Mouse (Mus musculus) lung, adult 10 weeks (tissue): ENCODE measurements around the gene Pram1. TPM values are rescaled to one million over a fixed set of nuclear protein-coding genes. Genes with fewer than 3 reads are reported as not detected.

ENCODE experiments used
- polyA plus RNA-seq: library from polyadenylated mRNA; stranded (reverse); fragments of 350-450 nt; fragmentation: Illumina TruSeq; extraction: RNeasy Lipid Tissue Mini Kit (QIAGEN cat#74804); gene quantifications from one replicate; pipeline ENCODE4 v1.2.3, GENCODE M21; 2014; ENCODE audit warnings: low read depth, low replicate concordance; ENCODE audit not compliant: insufficient read depth

The Pram1 gene
- 1.2 TPM for polyA plus RNA-seq

DNA sequence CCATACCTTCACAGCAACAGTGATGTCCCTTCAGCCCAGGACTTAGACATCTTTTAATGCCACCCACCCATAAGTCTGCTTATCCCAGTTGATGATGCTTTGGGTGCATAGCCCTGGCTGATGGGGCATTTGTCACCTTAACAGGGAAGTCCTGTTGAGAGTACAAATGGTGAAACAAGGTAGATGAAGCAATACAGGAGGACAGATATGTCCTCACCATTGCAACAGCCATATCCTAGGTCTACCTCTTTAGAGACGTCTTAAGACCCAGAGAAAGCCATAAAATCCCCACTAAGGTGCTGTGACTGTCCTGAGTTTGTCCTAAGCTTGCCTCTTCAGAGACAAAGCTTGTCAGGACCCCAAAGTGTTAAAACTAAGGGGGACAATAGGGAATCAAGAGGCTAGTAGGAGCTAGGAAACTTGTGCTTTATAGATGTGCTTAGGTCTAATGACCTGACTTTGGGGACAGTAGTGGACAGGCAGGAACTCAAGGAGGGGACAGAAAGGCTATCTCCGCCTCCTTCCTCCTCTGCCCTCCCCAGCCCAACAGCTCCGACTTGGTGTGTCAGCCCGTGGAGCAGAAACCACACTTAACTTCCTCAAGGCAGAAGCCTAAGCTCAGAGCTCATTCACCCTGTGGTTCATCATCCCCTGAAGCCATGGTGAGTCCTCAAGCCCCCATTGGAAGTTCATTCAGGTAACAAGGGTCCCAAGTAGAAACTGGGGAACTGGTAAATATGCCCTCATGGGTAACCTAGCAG is at the start of gene Pram1:
TSS of gene Pram1 (plus strand) at position 541 of the 761 bp plus-strand sequence.

DNA sequence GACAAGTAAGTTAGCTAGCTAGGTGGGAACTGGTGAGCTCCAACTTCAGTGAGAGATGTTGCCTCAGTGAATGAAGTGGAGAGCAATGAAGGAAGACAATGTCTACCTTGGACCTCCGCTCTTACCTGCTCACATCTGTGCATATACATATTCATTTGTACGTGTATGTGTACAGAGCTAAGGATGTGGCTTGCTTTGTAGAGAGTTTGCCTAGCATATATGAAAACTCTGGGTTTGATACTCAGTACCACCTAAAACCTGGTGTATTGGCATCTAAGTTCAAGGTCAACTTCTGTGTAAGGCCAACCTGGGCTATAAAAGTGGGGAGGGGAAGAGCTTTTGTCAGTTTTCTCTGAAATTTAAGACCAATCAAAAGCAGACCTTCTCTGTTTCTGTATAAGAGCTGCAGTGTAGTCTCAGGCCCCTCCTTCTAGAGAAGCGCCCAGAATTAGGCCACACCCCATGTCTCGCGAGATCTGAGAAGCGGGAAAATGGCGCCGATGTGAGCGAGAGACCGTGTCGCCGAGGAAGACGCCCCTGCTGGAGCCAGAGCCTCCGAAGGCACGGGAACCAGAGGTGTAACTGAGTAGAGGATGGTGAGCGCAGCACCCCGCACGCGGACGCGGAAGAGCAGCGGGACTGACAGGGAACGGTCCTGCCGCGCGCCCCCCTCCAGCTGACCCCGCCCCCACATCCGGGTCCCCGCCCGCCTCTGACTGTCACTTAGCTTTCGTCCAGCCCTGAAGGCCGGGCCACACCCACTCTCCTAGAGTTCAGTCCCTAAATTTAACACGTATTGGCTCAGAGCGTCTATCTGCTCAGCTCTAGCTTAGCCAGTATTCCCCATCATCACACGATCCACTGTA is 9.0 kb upstream of the Pram1 start, which contains the start of gene Zfp414:
TSS of gene Zfp414 (plus strand) at position 470 of the 866 bp plus-strand sequence.

DNA sequence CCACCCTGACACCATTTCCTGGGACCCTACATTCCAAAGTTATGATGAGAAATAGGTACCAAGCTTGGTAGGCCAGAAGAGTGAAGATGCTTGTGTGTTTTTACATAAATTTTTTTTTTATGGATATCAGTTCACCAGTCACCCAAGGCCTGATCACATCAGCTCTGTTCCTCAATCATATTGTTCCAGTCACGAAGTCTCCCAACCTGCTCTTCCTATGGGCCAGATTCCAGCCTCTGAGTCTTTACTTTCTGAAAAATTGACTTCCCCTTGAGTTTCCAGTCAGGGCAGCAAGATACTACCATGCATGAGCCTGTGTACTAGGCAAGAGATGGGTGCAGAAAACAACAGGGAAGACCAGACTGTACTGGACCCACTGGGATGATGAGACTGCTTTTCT is 48.9 kb downstream of the Pram1 start, which contains the start of gene Hnrnpm:
TSS of gene Hnrnpm (minus strand) at position 101 of the 400 bp plus-strand sequence.

Other genes starting within 250 kb of the Pram1 start
- gene Zfp101, start 243.4 kb upstream of the Pram1 start, polyA plus RNA-seq: 4.5 TPM
- gene Actl9, start 205.2 kb upstream of the Pram1 start, polyA plus RNA-seq: not detected
- 47.9 TPM for gene Adamts10, start 113.9 kb upstream of the Pram1 start, polyA plus RNA-seq
- 9.4 TPM for gene Myo1f, start 82.3 kb upstream of the Pram1 start, polyA plus RNA-seq
- gene Zfp414, start 9.0 kb upstream of the Pram1 start, polyA plus RNA-seq: 14.9 TPM
- gene Hnrnpm, start 48.8 kb downstream of the Pram1 start, polyA plus RNA-seq: 86.6 TPM
- 99.6 TPM for gene March2, start 80.6 kb downstream of the Pram1 start, polyA plus RNA-seq
- gene Rab11b, start 122.5 kb downstream of the Pram1 start, polyA plus RNA-seq: 122 TPM
- gene Angptl4, start 143.8 kb downstream of the Pram1 start, polyA plus RNA-seq: 61.5 TPM
- gene Kank3, start 172.5 kb downstream of the Pram1 start, polyA plus RNA-seq: 178 TPM
- gene Rps28, start 186.5 kb downstream of the Pram1 start, polyA plus RNA-seq: 1,820 TPM
- gene Ndufa7, start 186.5 kb downstream of the Pram1 start, polyA plus RNA-seq: 520 TPM
- 20.1 TPM for gene Cd320, start 205.0 kb downstream of the Pram1 start, polyA plus RNA-seq
- not detected for gene Gm7029, start 235.8 kb downstream of the Pram1 start, polyA plus RNA-seq